Mouse (Mus musculus) thymus, postnatal 25 days (tissue): Measurements from ENCODE around the gene Nptxr.

Source experiments
- DNase-seq: peaks from one replicate; pipeline ENCODE4 v3.0.0; 2022

The Nptxr gene

GRCm38 (mm10) chr15:79804352-79805071 is at the start of gene Nptxr:
Nptxr (minus strand) TSS chr15:79804766.
- no peak for DNase-seq

- DNase-seq, result no peak
Measured at GRCm38 (mm10) chr15:79850143-79850542, 45.6 kb upstream of the Nptxr start.

GRCm38 (mm10) chr15:79847100-79847499 is 42.5 kb upstream of the Nptxr start:
- DNase-seq, result no peak

- DNase-seq, result no peak
Measured at GRCm38 (mm10) chr15:79845986-79846385, 41.4 kb upstream of the Nptxr start.

GRCm38 (mm10) chr15:79842985-79843384 is 38.4 kb upstream of the Nptxr start:
- no peak for DNase-seq

- no peak for DNase-seq
Measured at GRCm38 (mm10) chr15:79840281-79840680, 35.7 kb upstream of the Nptxr start.

- DNase-seq, result no peak
Measured at GRCm38 (mm10) chr15:79834881-79835260, 30.3 kb upstream of the Nptxr start.

- DNase-seq, result peak; percentile 99
Measured at GRCm38 (mm10) chr15:79834130-79834880, 29.7 kb upstream of the Nptxr start, which contains the start of the genes Npcd and Cbx6. Npcd (minus strand) TSS chr15:79834237. Cbx6 (minus strand) TSS chr15:79834688.

- DNase-seq, result peak; percentile 58
Measured at GRCm38 (mm10) chr15:79833251-79834050, 28.9 kb upstream of the Nptxr start.

GRCm38 (mm10) chr15:79832064-79832900 is 27.7 kb upstream of the Nptxr start:
- DNase-seq, result peak; percentile 84

- peak; percentile 73 for DNase-seq
Measured at GRCm38 (mm10) chr15:79830388-79830787, 25.8 kb upstream of the Nptxr start.

- DNase-seq, result no peak
Measured at GRCm38 (mm10) chr15:79829431-79829830, 24.9 kb upstream of the Nptxr start.

- DNase-seq, result peak; percentile 30
Measured at GRCm38 (mm10) chr15:79828366-79829035, 23.9 kb upstream of the Nptxr start.

GRCm38 (mm10) chr15:79827778-79828210 is 23.2 kb upstream of the Nptxr start:
- no peak for DNase-seq

- no peak for DNase-seq
Measured at GRCm38 (mm10) chr15:79827061-79827777, 22.7 kb upstream of the Nptxr start.

GRCm38 (mm10) chr15:79826221-79826935 is 21.8 kb upstream of the Nptxr start:
- no peak for DNase-seq

- DNase-seq, result no peak
Measured at GRCm38 (mm10) chr15:79825146-79825825, 20.7 kb upstream of the Nptxr start.

- no peak for DNase-seq
Measured at GRCm38 (mm10) chr15:79823588-79824280, 19.2 kb upstream of the Nptxr start.
